Mouse (Mus musculus) limb, embryonic 11.5 days (tissue): Measurements from ENCODE around the gene 4930430F08Rik. TPM values are rescaled to one million over a fixed set of nuclear protein-coding genes. Genes with fewer than 3 reads are reported as not detected.
"Not testable (repeated sequence)": the region's sequence is repeated elsewhere in the genome, so short reads cannot be mapped to it uniquely, and the experiment has no call there.

Experiments
- ATAC-seq: fragments of 200-750 bp; cut with Nextera tagmentation; 2 replicates; pipeline ENCODE4 v1.8.0; 2017; ENCODE audit warnings: low read depth; ENCODE audit not compliant: insufficient number of reproducible peaks, low FRiP score, low TSS enrichment
- DNase-seq: peaks from one replicate; pipeline ENCODE4 v3.0.0-alpha.2; 2015; ENCODE audit warnings: low spot score
- H3K27ac ChIP-seq: fragments of 300-500 bp; sonication (generic); replicated peaks from 2 replicates; pipeline ENCODE4 v1.5.1; 2014; ENCODE audit warnings: low read depth, mild to moderate bottlenecking, low read length
- H3K27me3 ChIP-seq: fragments of 300-500 bp; sonication (generic); 2 replicates; pipeline ENCODE4 v1.6.1; 2014; ENCODE audit warnings: mild to moderate bottlenecking, low read length, mixed read lengths; ENCODE audit not compliant: control insufficient read depth, insufficient read depth
- H3K36me3 ChIP-seq: fragments of 300-500 bp; sonication (generic); 2 replicates; pipeline ENCODE4 v1.6.1; 2014; ENCODE audit warnings: mild to moderate bottlenecking, low read length, moderate library complexity, mixed read lengths; ENCODE audit not compliant: control insufficient read depth, insufficient read depth
- H3K4me1 ChIP-seq: fragments of 300-500 bp; sonication (generic); 2 replicates; pipeline ENCODE4 v1.6.1; 2014; ENCODE audit warnings: low read length, mixed read lengths; ENCODE audit not compliant: control insufficient read depth, insufficient read depth
- H3K4me2 ChIP-seq: fragments of 300-500 bp; sonication (generic); 2 replicates; pipeline ENCODE4 v1.6.1; 2014; ENCODE audit warnings: low read depth, mild to moderate bottlenecking, moderate library complexity; ENCODE audit not compliant: severe bottlenecking
- H3K4me3 ChIP-seq: fragments of 300-500 bp; sonication (generic); 2 replicates; pipeline ENCODE4 v1.5.1; 2014; ENCODE audit warnings: low read depth, low read length
- H3K9ac ChIP-seq: fragments of 300-500 bp; sonication (generic); 2 replicates; pipeline ENCODE4 v1.6.1; 2014; ENCODE audit warnings: mild to moderate bottlenecking, low read length
- H3K9me3 ChIP-seq: fragments of 300-500 bp; sonication (generic); 2 replicates; pipeline ENCODE4 v1.6.1; 2016; ENCODE audit warnings: low read length; ENCODE audit not compliant: control insufficient read depth
- WGBS: fragments of 180-500 bp; shearing (Covaris S2); extraction: QIAGEN DNeasy Blood & Tissue Kit; methylation state at CpG from one replicate; pipeline ENCODE4 v1.1.7; 2014; 5-methylcytosine and 5-hydroxymethylcytosine counted together
- polyA plus RNA-seq: library from polyadenylated mRNA; unstranded; fragments of >200 nt; fragmentation: Nextera tagmentation; extraction: Ambion mirVana; gene quantifications from 2 replicates; pipeline ENCODE4 v1.2.1, GENCODE M21; 2014

The 4930430F08Rik gene
- polyA plus RNA-seq, 1 experiment from 2014 or later, result 9.2 TPM

DNA sequence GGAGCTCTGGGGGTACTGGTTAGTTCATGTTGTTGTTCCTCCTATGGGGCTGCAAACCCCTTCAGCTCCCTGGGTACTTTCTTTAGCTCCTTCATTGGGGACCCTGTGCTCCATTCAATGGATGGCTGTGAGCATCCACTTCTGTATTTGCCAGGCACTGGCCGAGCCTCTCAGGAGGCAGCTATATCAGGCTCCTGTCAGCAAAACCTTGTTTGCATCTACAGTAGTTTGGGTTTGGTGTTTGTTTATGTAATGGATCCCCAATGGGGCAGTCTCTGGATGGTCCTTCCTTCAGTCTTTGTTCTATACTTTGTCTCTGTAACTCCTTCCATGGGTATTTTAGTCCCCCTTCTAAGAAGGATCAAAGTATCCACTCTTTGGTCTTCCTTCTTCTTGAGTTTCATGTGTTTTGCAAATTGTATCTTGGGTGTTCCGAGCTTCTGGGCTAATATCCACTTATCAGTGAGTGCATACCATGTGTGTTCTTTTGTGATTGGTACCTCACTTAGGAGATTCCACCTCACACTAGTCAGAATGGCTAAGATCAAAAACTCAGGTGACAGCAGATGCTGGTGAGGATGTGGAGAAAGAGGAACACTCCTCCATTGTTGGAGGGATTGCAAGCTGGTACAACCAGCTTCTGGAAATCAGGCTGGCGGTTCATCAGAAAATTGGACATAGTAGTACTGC, 29.9 kb downstream of the 4930430F08Rik start:
- not testable (repeated sequence) for H3K9ac ChIP-seq, H3K36me3 ChIP-seq, H3K9me3 ChIP-seq, DNase-seq, H3K27me3 ChIP-seq, H3K4me1 ChIP-seq, H3K27ac ChIP-seq, H3K4me3 ChIP-seq, ATAC-seq, H3K4me2 ChIP-seq
- 90% methylated on average over 3 of the region's 3 CpGs for WGBS

DNA sequence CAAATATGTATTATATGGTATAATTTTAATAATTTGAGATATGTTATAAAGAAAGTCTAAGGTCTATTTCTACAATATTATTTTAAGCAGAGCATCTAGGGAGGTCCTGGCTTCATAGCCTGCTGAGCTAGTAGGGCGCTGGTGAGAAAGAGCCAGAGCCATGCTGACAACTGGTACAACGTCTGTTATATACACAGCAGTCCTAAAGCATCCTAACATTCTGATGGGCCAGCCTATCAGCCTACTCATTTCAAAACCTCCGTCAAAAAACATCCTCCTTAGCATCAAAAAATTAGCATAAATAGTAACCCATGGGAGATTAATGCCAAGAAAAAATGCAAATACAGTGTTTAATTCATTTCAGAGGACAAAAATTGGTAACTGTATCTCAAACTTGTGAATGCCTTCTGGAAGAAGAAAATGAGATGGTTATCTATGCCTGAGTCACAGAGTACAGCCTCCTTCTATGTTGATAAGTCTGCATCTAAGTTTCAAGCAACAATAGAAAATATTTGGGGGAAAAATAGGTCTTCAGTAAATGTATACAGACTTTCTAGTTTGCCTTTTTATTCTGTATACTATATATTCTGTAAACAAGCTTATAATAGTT, 33.6 kb downstream of the 4930430F08Rik start:
- WGBS, result 80% methylated on average over 3 of the region's 3 CpGs
- H3K27me3 ChIP-seq, result no peaks in the 10 kb centered on the region
- no peak overlapping the region for H3K9ac ChIP-seq
- ATAC-seq (no peak), DNase-seq (no peak)
- no peak overlapping the region for H3K4me2 ChIP-seq
- H3K9me3 ChIP-seq, result no peaks in the 10 kb centered on the region
- no peak overlapping the region for H3K27ac ChIP-seq
- no peaks in the 10 kb centered on the region for H3K36me3 ChIP-seq
- H3K4me1 ChIP-seq, result no peaks in the 10 kb centered on the region
- no peak overlapping the region for H3K4me3 ChIP-seq

DNA sequence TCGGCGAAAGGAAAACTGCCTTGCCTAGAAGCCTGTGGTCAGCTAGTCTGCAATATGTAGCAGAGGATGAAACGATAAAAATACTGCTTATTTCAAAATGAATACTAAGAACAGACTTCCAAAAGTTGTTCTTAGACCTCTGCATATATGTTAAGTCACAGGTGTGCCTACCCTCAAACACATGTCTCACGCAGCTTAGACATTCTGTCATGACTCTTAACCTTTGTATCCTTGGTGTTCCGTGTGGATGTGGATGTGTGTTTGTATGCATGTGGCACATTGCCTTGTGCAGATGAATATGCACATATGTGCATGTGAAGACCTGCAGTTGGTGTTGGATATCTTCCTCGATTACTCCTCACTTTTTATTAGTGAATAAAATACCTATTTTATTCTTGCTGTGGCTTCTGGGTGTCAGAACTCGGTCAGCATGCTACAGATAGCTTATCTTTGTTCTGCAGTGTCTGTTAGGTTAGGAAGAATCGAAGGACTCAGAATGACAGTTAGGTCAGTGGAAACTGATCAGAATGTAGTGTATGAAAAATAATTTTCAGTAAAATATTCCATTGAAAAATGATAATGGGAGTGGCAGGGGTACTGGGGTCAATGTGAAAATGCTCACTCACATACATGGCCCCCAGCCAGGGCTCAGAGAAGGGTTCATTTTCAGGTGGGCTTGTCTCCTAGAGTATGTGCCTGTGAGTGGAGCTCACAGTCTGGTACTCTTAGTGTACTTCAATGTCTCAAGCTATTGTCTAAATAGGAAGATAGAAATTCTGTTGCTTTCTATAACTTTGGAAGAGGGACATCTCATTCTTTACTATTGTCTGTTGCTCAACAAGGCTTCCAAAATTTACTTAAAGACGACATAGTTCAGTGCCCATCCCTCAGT, 65.5 kb downstream of the 4930430F08Rik start:
- WGBS, result 92% methylated on average over 9 of the region's 9 CpGs
- ATAC-seq (no peak), DNase-seq (no peak)
- Histone ChIP-seq H3K9me3 (no peaks in the 10 kb centered on the region), H3K36me3 (peaks cover 2% of the 10 kb centered on the region; the same call in 1 of the 2 replicates), H3K9ac (no peak overlapping the region), H3K27me3 (no peaks in the 10 kb centered on the region), H3K4me2 (no peak overlapping the region), H3K4me3 (no peak overlapping the region), H3K27ac (no peak overlapping the region), H3K4me1 (no peaks in the 10 kb centered on the region)

DNA sequence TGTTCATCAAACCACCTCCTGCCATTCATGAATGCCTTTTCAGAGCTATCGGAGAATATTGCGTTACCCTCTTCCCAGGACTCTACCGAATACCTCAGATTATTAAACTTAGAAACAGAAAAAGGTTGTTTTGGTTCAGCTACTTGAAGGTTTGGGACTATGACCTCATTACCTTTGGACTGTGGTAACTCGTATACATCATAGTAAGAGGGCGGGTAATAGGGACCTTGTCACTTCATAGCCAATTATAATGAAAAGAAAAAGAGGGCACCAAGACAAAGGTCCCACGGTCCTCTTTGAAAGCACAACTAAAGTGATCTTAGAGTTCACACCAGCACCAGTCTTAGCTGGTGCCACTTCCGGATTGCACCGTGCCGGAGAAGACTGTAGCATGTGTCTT, 67.9 kb downstream of the 4930430F08Rik start:
- peaks cover 2% of the 10 kb centered on the region; the same call in 1 of the 2 replicates for H3K36me3 ChIP-seq
- no peak overlapping the region for H3K4me3 ChIP-seq
- no peak overlapping the region for H3K9ac ChIP-seq
- no peak overlapping the region for H3K27ac ChIP-seq
- no peaks in the 10 kb centered on the region for H3K9me3 ChIP-seq
- H3K27me3 ChIP-seq, result no peaks in the 10 kb centered on the region
- ATAC-seq (no peak), DNase-seq (no peak)
- H3K4me2 ChIP-seq, result no peak overlapping the region
- no peaks in the 10 kb centered on the region for H3K4me1 ChIP-seq
- 86% methylated on average over 9 of the region's 9 CpGs for WGBS

Other genes with a start within 250 kb of the 4930430F08Rik start
- gene Gm4302, start 249.6 kb downstream of the 4930430F08Rik start, polyA plus RNA-seq, result not detected in 2 replicates
- not detected in 2 replicates for gene Gm4303, start 244.5 kb downstream of the 4930430F08Rik start, polyA plus RNA-seq
- not detected in 2 replicates for gene Gm4305, start 239.3 kb downstream of the 4930430F08Rik start, polyA plus RNA-seq
- gene Gm4307, start 229.1 kb downstream of the 4930430F08Rik start, polyA plus RNA-seq, result not detected in 2 replicates
- not detected in 2 replicates for gene Gm4312, start 207.9 kb downstream of the 4930430F08Rik start, polyA plus RNA-seq
- 26.7 and 30.4 TPM in 2 replicates for gene Tmtc3, start 103.1 kb downstream of the 4930430F08Rik start, polyA plus RNA-seq
- gene Cep290, start 102.9 kb downstream of the 4930430F08Rik start, polyA plus RNA-seq, result 6.1 and 8.0 TPM in 2 replicates
- gene 1700017N19Rik, start 61 bp upstream of the 4930430F08Rik start, polyA plus RNA-seq, result not detected in 2 replicates